Mouse (Mus musculus) C2C12 (cell line): ENCODE measurements at regions not wholly inside any gene's neighbourhood (a gene's known extent, or its start where the extent isn't known, plus 50 kb on each side); places are given as distances from the start of the nearest gene placed in this dataset.

Experiments
- H3K27me3 ChIP-seq: one replicate; pipeline ENCODE4 v1.6.1; 2011; ENCODE audit not compliant: control insufficient read depth, insufficient read depth, insufficient read length
- H3K36me3 ChIP-seq: one replicate; pipeline ENCODE4 v1.6.1; 2011; ENCODE audit not compliant: control insufficient read depth, insufficient read depth
- H3K4me3 ChIP-seq: one replicate; pipeline ENCODE4 v1.5.1; 2011; ENCODE audit warnings: mild to moderate bottlenecking, control low read depth; ENCODE audit not compliant: poor library complexity, insufficient read depth, severe bottlenecking
- H3K79me2 ChIP-seq: one replicate; pipeline ENCODE4 v1.6.1; 2011; ENCODE audit not compliant: control insufficient read depth, insufficient read depth
- H3K79me3 ChIP-seq: one replicate; pipeline ENCODE4 v1.6.1; 2011; ENCODE audit warnings: low read depth, control low read depth
- H3ac ChIP-seq: one replicate; pipeline ENCODE3; 2011; ENCODE audit warnings: low read depth; ENCODE audit not compliant: control insufficient read depth, insufficient read length
- CEBPB ChIP-seq: IDR thresholded peaks from one replicate; pipeline ENCODE4 v1.6.1; 2011; ENCODE audit warnings: low read depth, mild to moderate bottlenecking, control low read depth, moderate library complexity
- CTCF ChIP-seq: IDR thresholded peaks from one replicate; pipeline ENCODE4 v1.5.1; 2011; ENCODE audit not compliant: control insufficient read depth, insufficient read depth, insufficient read length
- FOSL1 ChIP-seq: IDR thresholded peaks from one replicate; pipeline ENCODE4 v1.8.0; 2011; ENCODE audit warnings: mild to moderate bottlenecking, low read length; ENCODE audit not compliant: poor library complexity, insufficient read depth, severe bottlenecking
- MAX ChIP-seq: IDR thresholded peaks from one replicate; pipeline ENCODE4 v1.6.1; 2011; ENCODE audit warnings: mild to moderate bottlenecking, control low read depth
- MYOD1 ChIP-seq: IDR thresholded peaks from one replicate; pipeline ENCODE4 v1.6.1; 2011; ENCODE audit warnings: low read depth; ENCODE audit not compliant: control insufficient read depth, insufficient read length
- MYOG ChIP-seq: IDR thresholded peaks from one replicate; pipeline ENCODE4 v1.6.1; 2011; ENCODE audit not compliant: control insufficient read depth, insufficient read length; ENCODE audit errors: extremely low read depth
- USF1 ChIP-seq: IDR thresholded peaks from one replicate; pipeline ENCODE4 v1.6.1; 2011; ENCODE audit warnings: low read depth, mild to moderate bottlenecking, control low read depth, moderate library complexity

DNA sequence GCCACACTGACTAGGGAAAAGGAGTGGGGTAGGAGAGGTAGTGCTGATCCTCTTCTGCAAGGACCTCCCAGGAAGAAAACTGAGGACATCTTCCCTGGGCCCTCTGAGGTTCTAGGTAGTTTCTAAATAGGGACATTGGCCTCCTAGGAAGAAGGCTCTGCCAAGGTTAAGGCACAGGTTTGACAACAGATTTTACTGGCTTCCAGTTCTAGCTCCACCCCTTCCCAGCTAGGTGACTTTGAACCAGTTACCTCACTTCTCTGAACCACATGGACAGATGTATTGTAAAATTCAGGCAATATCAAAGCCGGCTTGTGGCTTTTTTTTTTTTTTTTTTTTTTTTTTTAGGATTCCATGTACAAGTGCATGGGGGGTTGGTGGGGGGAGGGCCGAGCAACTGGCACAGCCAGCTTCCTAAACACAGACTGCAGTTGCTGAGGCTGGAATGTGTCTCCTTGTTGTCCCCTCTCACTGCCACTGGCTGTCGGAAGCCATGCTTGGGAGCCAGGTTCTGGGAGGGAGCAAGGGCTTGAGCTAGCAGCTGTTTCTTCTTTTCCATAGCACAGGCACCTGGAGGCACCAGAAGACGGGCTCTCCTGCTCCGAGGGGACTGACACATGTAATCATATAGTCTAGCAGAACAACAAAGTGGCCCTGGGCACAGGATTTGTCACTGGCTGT is 69.8 kb upstream of the Grik3 start:
- Histone ChIP-seq H3ac (no peak overlapping the region), H3K79me3 (no peaks in the 10 kb centered on the region), H3K36me3 (no peaks in the 10 kb centered on the region), H3K4me3 (no peak overlapping the region), H3K27me3 (peaks cover 3% of the 10 kb centered on the region), H3K79me2 (no peaks in the 10 kb centered on the region)
- TF ChIP-seq CEBPB (no peak), CTCF (no peak), MAX (no peak), FOSL1 (no peak), MYOG (no peak), MYOD1 (no peak), USF1 (no peak)

DNA sequence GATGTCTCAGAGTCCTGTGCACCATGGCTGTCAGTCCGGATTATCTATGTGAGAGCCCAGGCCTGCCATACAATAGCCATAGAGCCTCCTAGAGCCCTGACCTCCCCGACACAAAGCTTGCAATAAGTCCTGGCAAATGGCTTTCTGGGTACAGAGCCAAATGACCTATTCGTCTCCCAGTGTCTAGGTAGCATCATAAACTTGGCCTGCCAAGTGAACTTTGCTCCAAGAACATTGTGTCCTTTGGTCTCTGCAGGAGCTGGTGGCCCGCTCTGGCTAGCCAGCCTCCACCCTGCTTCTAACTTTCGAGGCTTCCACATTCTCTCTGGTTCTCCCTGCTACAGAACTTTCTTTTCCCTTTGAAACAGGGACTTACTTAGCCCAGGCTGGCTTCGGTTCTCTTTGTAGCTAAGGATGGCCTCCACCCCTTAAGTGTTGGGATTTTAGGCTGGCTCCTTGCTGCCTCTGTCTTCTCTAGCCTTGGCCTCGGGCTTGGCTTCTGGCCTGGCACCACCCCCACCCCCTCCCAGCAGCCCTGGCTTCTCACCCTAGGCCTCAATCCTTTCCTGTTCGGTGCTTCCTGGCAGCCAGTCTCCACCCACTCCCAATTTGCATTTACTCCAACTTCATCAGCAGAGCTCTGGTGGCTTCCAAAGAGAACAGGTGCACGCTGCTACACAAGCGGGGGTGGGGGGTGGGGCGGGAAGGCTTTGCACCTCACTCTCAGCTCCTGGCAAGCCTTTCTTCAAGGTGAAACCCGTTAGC is 70.8 kb upstream of the Grik3 start:
- TF ChIP-seq MYOG (no peak), CEBPB (no peak), USF1 (no peak), MYOD1 (no peak), CTCF (no peak), MAX (no peak), FOSL1 (no peak)
- Histone ChIP-seq H3K79me3 (no peaks in the 10 kb centered on the region), H3K4me3 (no peak overlapping the region), H3ac (no peak overlapping the region), H3K27me3 (no peaks in the 10 kb centered on the region), H3K79me2 (no peaks in the 10 kb centered on the region), H3K36me3 (no peaks in the 10 kb centered on the region)

DNA sequence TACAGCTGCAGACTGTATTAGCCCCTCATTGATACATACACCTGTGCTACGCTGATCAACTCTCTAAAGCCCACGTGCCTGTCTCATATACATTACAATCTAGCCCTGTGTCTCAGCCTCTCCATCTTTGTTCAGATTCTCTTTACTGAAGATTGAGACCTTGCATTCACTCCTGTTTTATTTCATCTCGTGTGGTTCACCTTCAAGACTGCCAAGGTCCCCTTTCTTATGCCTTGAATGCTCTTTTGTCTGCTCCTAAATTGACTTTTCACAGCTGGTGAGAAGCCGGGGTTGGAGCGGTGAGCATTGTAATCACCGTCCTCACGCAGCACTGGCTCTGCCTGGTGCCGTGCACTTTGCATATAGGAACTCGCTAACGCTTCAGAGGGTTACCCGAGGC is 75.2 kb upstream of the Grik3 start:
- TF ChIP-seq CTCF = no peak
- TF ChIP-seq FOSL1 = no peak
- TF ChIP-seq USF1 = no peak
- TF ChIP-seq CEBPB = no peak
- TF ChIP-seq MYOD1 = no peak
- TF ChIP-seq MYOG = no peak
- Histone ChIP-seq H3K79me2 (no peaks in the 10 kb centered on the region), H3K27me3 (no peaks in the 10 kb centered on the region), H3K79me3 (no peaks in the 10 kb centered on the region), H3ac (no peak overlapping the region), H3K36me3 (no peaks in the 10 kb centered on the region), H3K4me3 (no peak overlapping the region)

DNA sequence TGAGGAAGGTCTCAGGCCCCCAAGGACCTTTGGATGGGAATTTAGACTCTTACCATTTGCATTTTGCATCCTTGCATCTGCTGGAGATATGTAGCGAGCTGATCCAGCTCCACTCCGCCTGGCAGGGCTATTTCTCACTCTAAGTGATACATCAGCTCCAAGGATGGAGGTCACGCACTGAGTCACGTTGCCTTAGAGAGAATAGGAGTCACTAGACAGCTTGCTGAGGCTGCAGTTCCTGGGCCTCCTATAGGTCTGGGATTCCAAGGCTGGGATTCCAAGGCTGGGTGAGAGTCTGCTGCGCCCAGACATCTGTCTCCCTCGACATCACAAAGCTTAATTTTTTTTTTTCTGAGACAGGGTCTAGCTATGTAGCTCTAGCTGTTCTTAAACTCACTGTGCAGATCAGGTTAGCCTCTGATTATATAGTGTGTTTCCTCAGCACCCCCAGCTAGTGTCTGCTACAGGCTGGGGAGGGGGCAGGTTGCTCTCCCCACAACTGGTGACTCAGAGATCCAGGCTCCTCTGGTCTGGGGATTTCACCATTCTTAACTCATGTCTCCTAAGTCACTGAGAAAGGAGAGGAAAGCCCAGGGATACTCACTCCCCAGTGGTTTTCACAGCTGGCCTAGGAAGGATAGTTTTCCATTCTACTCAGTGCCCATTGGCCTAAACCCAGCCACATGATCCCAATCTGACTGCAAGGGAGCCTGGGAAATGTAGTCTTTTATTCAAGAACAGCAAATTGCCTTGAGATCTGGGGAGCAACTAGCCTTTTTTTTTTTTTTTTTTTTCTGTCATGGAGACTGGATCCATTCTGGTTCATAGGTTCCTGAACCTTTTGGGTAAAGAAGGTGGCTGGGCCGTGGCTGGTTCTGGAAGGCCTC is 76.4 kb upstream of the Grik3 start:
- H3ac ChIP-seq = no peak overlapping the region
- H3K27me3 ChIP-seq = no peaks in the 10 kb centered on the region
- H3K36me3 ChIP-seq = no peaks in the 10 kb centered on the region
- H3K79me3 ChIP-seq = no peaks in the 10 kb centered on the region
- TF ChIP-seq MYOD1 (no peak), USF1 (peak; percentile 63), MAX (no peak)
- no peaks in the 10 kb centered on the region for H3K79me2 ChIP-seq
- no peak overlapping the region for H3K4me3 ChIP-seq

DNA sequence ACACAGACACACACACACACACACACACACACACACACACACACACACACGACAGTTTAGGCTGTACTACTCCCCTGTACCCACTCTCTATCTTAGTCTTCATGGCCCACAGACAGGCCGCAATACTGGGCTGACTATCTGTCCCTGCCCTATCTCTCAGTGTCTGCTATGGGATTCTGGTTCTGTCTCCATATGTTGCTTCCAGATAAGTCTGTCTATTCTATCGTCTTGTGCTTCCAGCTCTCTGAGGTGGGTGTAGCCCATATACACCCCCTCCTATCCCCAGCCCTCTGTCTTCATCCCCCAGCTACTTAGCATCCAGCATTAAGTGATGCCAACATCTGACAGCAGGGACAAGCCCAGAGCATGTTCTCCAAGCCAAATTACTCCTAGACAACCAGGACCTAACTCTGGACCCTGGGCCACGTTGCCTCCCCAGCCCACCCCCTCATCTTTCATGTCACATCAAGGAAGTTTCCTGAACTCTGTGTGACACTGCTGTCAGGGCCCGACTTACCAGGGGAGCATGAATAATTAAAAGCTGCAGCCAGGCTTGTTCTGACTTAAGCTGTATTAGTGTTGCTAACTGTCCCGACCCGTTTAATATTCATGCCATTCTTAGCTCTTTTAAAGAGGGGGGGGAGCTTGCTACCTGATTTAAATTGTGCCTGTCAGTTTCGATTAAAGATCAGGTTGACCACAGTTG is 79.6 kb upstream of the Grik3 start:
- Histone ChIP-seq H3K27me3 (no peaks in the 10 kb centered on the region), H3K36me3 (no peaks in the 10 kb centered on the region), H3K4me3 (no peak overlapping the region), H3K79me3 (no peaks in the 10 kb centered on the region), H3ac (no peak overlapping the region), H3K79me2 (no peaks in the 10 kb centered on the region)
- TF ChIP-seq MAX (no peak), CEBPB (no peak), FOSL1 (no peak), CTCF (no peak), MYOG (no peak), MYOD1 (no peak), USF1 (no peak)
